Mouse (Mus musculus) heart, adult 2 months (tissue): ENCODE measurements at regions not wholly inside any gene's neighbourhood (a gene's known extent, or its start where the extent isn't known, plus 50 kb on each side); places are given as distances from the start of the nearest gene placed in this dataset.

ENCODE experiments used
- DNase-seq, 2 experiments: peaks; one replicate each; pipeline ENCODE4 v3.0.0; 2021
- H3K27ac ChIP-seq: fragments of 200-600 bp; 2 replicates; pipeline ENCODE4 v1.8.1; 2022
- H3K27me3 ChIP-seq: fragments of 200-500 bp; 2 replicates; pipeline ENCODE4 v1.6.1; 2012; ENCODE audit warnings: mild to moderate bottlenecking, low read length, inconsistent platforms, mixed read lengths; ENCODE audit not compliant: control insufficient read depth, insufficient read depth
- H3K36me3 ChIP-seq: fragments of 200-500 bp; 2 replicates; pipeline ENCODE4 v1.6.1; 2012; ENCODE audit warnings: low read length, inconsistent platforms; ENCODE audit not compliant: control insufficient read depth, insufficient read depth
- H3K4me1 ChIP-seq: fragments of 200-500 bp; 2 replicates; pipeline ENCODE4 v1.6.1; 2011; ENCODE audit warnings: low read length; ENCODE audit not compliant: control insufficient read depth, insufficient read depth
- H3K4me3 ChIP-seq: fragments of 200-600 bp; 2 replicates; pipeline ENCODE4 v1.8.1; 2022
- H3K79me2 ChIP-seq: fragments of 200-500 bp; replicated peaks from 2 replicates; pipeline ENCODE4 v1.6.1; 2012; ENCODE audit warnings: mild to moderate bottlenecking, inconsistent platforms, low read length, moderate library complexity, mixed read lengths; ENCODE audit not compliant: control insufficient read depth, insufficient read depth
- H3K9ac ChIP-seq: fragments of 200-500 bp; 2 replicates; pipeline ENCODE4 v1.6.1; 2012; ENCODE audit warnings: low read depth, mild to moderate bottlenecking, control low read depth, inconsistent platforms, low read length, mixed read lengths
- CTCF ChIP-seq: fragments of 200-600 bp; IDR thresholded peaks from 2 replicates; pipeline ENCODE4 v1.8.1; 2022; ENCODE audit warnings: antibody characterized with exemption, mild to moderate bottlenecking, moderate library complexity
- EP300 ChIP-seq: fragments of 200-500 bp; IDR thresholded peaks from 2 replicates; pipeline ENCODE4 v1.6.1; 2011; ENCODE audit warnings: low read depth, low read length, control low read depth; ENCODE audit not compliant: insufficient read depth
- POLR2A ChIP-seq: fragments of 200-500 bp; IDR thresholded peaks from 2 replicates; pipeline ENCODE4 v1.6.1; 2011; ENCODE audit warnings: mild to moderate bottlenecking, low read depth, low read length, control low read depth; ENCODE audit not compliant: insufficient read depth
- WGBS: fragments of 180-500 bp; shearing (Covaris S2); methylation state at CpG from one replicate; pipeline ENCODE4 v1.1.7; 2018; 5-methylcytosine and 5-hydroxymethylcytosine counted together
- intact Hi-C: fragments of 180-260 bp; cut with DNase I; formaldehyde crosslinking; loops from one replicate; pipeline ENCODE4 v1.15.1; 2025

- no peaks in the 10 kb centered on the region for H3K79me2 ChIP-seq
- no peak overlapping the region for H3K9ac ChIP-seq
- no peak overlapping the region for H3K4me3 ChIP-seq
- no peak for DNase-seq
- WGBS: 49% methylated on average over 3 of the region's 3 CpGs
- intact Hi-C loops: no loop called here
- no peak for TF ChIP-seq EP300
- TF ChIP-seq POLR2A: no peak
- TF ChIP-seq CTCF: no peak
- no peaks in the 10 kb centered on the region for H3K4me1 ChIP-seq
- H3K27me3 ChIP-seq: no peaks in the 10 kb centered on the region
- no peak overlapping the region for H3K27ac ChIP-seq
- no peaks in the 10 kb centered on the region for H3K36me3 ChIP-seq
Measured at GRCm38 (mm10) chr4:127708186-127708585, 262.6 kb downstream of the CK137956 start.

- no peaks in the 10 kb centered on the region for H3K79me2 ChIP-seq
- no peak overlapping the region for H3K27ac ChIP-seq
- DNase-seq: no peak
- no peaks in the 10 kb centered on the region for H3K36me3 ChIP-seq
- 77% methylated on average over 3 of the region's 3 CpGs for WGBS
- H3K9ac ChIP-seq: no peak overlapping the region
- TF ChIP-seq EP300 (no peak), POLR2A (no peak), CTCF (no peak)
- intact Hi-C loops: no loop called here
- H3K27me3 ChIP-seq: no peaks in the 10 kb centered on the region
- H3K4me1 ChIP-seq: no peaks in the 10 kb centered on the region
- H3K4me3 ChIP-seq: no peak overlapping the region
Measured at GRCm38 (mm10) chr4:127707126-127707525, 263.6 kb downstream of the CK137956 start.

GRCm38 (mm10) chr4:127701651-127702050 is 269.1 kb downstream of the CK137956 start:
- 89% methylated on average over 11 of the region's 11 CpGs for WGBS
- no peaks in the 10 kb centered on the region for H3K4me1 ChIP-seq
- intact Hi-C loops: no loop called here
- no peaks in the 10 kb centered on the region for H3K79me2 ChIP-seq
- H3K9ac ChIP-seq: no peak overlapping the region
- TF ChIP-seq POLR2A (no peak), EP300 (no peak), CTCF (no peak)
- H3K27me3 ChIP-seq: no peaks in the 10 kb centered on the region
- H3K27ac ChIP-seq: no peak overlapping the region
- no peaks in the 10 kb centered on the region for H3K36me3 ChIP-seq
- no peak overlapping the region for H3K4me3 ChIP-seq
- no peak for DNase-seq

- Histone ChIP-seq H3K79me2 (no peaks in the 10 kb centered on the region), H3K9ac (no peak overlapping the region), H3K27ac (no peak overlapping the region), H3K4me1 (no peaks in the 10 kb centered on the region), H3K27me3 (no peaks in the 10 kb centered on the region), H3K4me3 (no peak overlapping the region), H3K36me3 (no peaks in the 10 kb centered on the region)
- TF ChIP-seq CTCF (no peak), EP300 (no peak), POLR2A (no peak)
- WGBS: 39% methylated on average over 4 of the region's 4 CpGs
- DNase-seq: no peak
- intact Hi-C loops: no loop called here
Measured at GRCm38 (mm10) chr4:127689986-127690385, 280.8 kb downstream of the CK137956 start.

- Histone ChIP-seq H3K9ac (no peak overlapping the region), H3K27me3 (no peaks in the 10 kb centered on the region), H3K4me1 (no peaks in the 10 kb centered on the region), H3K27ac (no peak overlapping the region), H3K79me2 (no peaks in the 10 kb centered on the region), H3K36me3 (no peaks in the 10 kb centered on the region), H3K4me3 (no peak overlapping the region)
- DNase-seq: no peak
- 18% methylated on average over 3 of the region's 3 CpGs for WGBS
- TF ChIP-seq EP300: no peak
- TF ChIP-seq POLR2A: no peak
- intact Hi-C loops: no loop called here
Measured at GRCm38 (mm10) chr4:127685021-127685420, 285.7 kb downstream of the CK137956 start.

GRCm38 (mm10) chr4:127679391-127679790 is 291.4 kb downstream of the CK137956 start:
- H3K9ac ChIP-seq: no peak overlapping the region
- TF ChIP-seq POLR2A: no peak
- TF ChIP-seq EP300: no peak
- TF ChIP-seq CTCF: no peak
- H3K36me3 ChIP-seq: no peaks in the 10 kb centered on the region
- WGBS: 32% methylated on average over 4 of the region's 4 CpGs
- H3K79me2 ChIP-seq: no peaks in the 10 kb centered on the region
- H3K4me3 ChIP-seq: no peak overlapping the region
- H3K27me3 ChIP-seq: no peaks in the 10 kb centered on the region
- H3K27ac ChIP-seq: no peak overlapping the region
- H3K4me1 ChIP-seq: no peaks in the 10 kb centered on the region
- no peak for DNase-seq
- intact Hi-C loops: no loop called here
